Mouse (Mus musculus): ENCODE results near the gene Olfr508.

DNA sequence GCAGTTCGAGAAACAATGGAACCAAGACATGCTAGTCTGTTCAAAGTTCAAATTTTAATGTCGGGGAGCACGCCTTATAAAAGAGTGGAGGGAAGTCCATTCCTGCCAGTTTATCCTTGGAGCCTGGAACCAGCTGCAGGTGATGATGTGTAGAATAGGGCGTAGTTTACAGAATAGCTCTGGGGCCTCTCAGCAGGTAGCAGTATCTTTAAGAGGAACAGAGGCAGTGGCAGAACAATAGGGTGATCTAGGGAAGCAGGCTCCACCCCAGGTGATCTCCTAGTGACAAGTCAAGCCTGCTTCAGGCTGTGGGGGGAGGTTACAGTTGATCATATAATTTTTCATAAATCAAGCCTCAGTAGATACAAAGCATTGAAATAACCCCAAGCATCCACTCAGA is 49.1 kb downstream of the Olfr508 start:
- no peak for TF ChIP-seq TAL1 (IDR thresholded peaks at IDR 0.05; ENCODE audit: low read length)
- TF ChIP-seq GATA1 (IDR thresholded peaks at IDR 0.05; ENCODE audit: low read length): no peak
